Mouse (Mus musculus) retina, adult 2 months (tissue): ENCODE results near the gene Sh2d1b2.

ENCODE experiments used
- DNase-seq: peaks from one replicate; pipeline ENCODE4 v3.0.0-alpha.2; 2012; ENCODE audit warnings: low read depth, low spot score

Gene Sh2d1b2

DNA sequence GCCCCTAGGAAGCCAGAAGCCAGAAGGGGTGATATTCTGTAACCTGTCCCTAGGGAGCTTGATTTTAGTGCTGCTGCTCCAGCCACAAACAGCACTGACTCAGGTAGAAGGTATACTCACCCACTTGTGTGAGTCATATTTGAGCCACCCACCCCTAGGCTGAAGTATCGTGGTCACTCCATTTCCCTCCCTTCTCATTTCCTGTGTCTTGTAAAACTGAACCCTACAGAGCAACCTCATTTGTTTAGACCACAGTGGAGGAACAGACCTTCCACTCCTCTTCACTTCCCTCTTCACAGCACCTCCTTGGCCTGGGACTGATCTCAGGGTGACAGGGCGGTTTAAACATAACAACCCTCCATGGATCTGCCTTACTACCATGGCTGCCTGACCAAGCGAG lies 44.5 kb downstream of the Sh2d1b2 start, which contains the start of gene Sh2d1b1:
Gene Sh2d1b1, plus strand, starts transcription at position 305 of the 400 bp plus-strand sequence.
- no peak for DNase-seq

DNA sequence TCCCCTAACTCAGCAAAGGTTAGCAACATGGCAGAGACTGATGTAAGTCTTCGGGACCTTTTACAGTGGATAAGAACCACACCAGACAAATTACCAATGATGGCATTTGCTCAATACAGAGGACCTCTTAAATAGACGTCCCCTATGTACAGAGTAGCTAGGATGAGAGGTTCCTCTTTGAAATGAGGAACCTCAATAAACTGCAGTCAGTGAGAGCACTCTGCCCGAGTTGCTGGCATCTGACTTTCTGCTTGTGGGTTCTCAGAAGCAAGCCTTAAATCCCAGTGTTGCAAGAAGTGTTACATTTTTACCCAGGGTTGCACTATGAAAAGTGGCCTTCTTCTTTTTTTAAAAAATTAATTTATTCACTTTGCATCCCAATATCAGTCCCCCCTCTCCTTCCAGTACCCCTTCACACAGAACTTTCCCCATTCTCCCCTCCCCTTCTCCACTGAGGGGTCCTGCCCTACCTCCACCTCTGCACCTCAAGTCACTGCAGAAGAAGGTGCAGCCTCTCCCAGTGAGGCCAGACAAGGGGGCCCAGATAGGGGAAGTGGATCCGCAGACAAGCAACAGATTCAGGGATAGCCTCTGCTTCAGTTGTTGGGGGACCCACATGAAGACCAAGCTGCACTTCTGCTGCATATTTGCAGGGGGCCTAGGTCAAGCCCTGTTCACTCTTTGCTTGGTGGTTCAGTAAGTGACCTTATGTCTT lies 50.0 kb downstream of the Sh2d1b2 start:
- DNase-seq: no peak

DNA sequence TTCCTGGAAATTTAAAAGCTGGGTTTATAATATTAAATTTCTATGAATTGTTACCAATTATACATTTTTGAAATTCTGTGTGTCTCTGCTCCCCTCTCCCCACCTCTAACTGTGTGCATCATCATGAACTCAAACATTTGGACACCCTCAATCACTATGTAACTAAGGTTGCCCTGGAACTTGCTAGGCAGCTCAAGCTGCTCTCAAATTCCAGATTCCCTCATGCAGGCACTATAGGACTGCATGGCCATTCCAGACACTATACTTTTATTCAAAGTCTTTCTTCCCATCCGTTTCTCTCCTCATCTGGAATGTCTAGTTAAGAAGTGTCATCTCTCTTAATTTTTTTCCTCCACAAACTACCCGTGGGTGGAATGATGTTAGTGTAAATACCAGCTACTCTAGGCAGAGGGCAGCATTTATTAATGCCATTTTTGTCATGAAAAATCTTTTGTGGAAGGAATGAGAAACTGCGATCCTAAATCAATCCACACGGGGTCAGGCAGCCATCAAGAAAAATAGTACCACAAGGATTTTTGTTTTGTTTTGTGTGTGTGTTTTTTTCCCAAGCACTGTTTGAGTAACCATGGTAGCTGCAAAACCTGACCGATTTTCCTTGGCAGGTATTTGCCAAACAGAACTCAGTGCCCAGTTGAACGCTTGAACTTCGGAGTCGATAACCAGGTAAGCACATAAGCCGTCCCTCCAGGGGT lies 59.8 kb downstream of the Sh2d1b2 start:
- peak; percentile 39 for DNase-seq

DNA sequence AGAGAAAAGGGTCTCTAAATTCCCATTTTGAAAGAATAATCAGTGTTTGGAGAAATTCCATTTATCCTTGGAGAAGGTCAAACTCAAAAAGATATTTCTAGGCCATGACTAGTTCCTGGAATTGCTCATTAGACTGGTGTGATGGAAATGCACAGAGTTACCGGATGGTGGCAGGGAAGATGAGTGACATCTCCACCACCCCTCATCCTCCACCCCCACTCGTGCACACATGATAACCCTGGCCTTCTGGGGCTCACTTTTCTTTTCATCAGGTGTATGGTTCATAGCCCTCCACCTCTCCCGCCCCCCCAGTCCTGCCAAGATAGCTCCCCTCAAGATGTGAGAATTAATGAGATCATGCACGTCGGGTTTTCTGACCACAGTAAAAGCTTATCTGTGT lies 60.7 kb downstream of the Sh2d1b2 start:
- DNase-seq: no peak

DNA sequence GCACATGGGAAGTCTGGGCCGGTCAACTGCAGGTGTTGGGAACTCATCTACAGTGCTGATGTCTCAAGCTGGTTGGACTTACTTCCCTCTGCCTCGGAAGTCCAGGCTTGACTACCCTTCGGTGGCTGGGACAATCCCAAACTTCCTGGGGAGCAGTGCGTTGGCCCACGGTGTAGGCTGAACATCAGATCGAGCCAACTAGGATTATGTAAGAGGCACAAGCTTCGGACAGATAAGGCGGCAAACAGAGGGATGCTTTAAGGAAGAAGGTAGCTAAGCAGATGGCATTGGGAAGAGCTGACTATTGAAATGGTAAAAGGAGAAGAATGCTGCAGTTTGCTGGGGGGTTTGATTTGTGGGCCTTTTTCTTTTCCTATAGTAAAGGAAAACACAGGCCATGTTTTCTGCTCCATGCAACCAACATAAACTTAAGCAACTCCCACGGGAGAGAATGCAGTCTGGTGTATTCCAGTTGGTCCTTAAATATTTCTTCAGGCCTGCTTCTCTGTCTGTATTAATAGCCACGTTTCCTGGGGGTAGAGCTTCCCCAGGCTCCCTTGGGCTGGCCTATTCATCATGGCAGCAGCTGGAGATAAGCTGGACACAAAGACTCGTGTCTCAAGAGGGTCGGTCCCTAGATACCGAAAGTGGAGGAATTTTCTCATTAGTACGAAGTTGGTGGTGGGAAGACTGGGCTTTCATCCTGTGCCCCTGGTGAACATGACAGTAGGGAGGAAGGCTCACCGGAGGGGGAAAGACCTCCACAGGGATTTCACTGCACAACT lies 62.4 kb downstream of the Sh2d1b2 start:
- DNase-seq: no peak

DNA sequence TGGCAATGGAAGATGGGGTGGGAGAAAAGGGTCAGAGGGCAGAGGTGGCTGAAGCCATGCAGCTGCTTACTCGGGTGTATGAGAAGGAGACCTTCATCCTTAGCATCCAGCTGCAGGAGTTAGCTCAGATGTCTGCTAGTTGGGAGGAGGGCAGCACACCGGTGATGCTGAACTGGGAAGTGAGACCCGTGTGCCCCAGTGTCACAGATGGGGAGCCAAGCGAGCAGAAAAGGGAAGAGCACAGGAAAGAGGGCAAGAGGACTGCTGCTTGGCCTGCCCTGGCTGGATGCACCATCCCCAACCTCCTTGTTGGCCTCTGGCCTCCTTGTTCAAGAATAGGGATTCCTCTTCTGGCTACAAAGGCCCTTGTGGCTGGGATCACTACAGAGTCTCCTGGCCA lies 66.9 kb downstream of the Sh2d1b2 start:
- no peak for DNase-seq

DNA sequence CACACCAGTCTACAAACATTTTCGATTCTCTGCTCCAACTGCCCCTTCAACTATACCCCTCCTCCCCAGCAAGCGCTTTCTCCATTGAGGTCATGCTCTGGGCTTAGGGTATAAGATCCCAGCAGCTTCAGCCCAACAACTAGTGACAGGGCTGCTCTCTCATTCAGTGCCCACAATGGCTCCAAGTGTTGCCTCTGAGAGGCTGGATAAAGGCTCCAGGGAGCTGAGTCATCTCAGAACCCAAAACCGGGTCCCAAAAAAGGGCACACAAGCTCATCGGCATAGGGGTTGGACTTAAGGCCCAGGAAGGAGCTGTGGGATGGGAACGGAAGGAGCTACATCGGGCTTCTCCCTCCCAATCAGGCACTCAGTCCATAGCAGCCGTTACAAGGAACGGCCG lies 69.1 kb downstream of the Sh2d1b2 start:
- DNase-seq: no peak

DNA sequence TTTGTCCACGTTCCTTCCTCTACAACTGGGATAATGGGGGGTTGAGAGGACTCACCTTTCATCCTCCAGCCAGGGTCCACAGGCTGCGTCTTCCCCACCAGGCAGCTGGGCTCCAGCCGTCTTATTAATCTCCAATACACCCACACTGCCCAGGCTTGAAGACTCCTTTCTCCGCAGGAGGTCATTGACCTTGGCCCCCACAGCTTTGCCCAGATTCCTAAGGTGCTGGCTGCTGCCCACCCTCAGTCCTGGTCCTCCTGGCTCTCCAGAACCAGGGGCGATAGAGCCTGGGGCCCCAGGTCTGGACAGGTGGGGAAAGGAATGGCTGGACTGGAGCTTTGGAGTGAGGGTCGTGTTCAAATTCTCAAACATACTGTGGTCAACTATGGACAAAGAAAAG lies 69.9 kb downstream of the Sh2d1b2 start:
- DNase-seq: no peak

DNA sequence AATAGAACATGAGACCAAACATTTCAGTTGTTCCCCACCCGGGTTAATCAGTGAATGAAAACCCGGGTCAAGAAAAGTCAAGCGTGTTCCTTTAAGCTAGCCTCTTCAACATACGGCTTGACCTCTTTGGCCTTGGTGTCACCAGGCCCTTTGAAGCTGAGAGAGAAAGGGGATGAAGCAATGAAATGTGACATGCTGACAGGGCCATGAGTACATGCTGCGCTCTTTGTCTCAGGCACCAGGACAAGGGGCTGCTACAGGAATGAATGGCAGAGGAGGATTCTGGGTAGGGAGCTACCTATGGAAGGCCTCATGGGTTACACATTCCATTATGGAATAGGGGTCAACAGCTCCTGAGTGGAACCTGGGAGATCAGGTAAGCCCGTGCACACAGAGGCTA lies 70.6 kb downstream of the Sh2d1b2 start:
- no peak for DNase-seq
